Mouse (Mus musculus) thymus, postnatal 4 days (tissue): ENCODE data around the gene Marc1.

Experiments used
- DNase-seq: peaks from one replicate; pipeline ENCODE4 v3.0.0; 2021

Gene Marc1

GRCm38 (mm10) chr1:184810780-184811575 is at the start of gene Marc1:
Gene Marc1, minus strand, starts transcription at chr1:184811313.
- no peak for DNase-seq

GRCm38 (mm10) chr1:184860276-184860675 is 49.2 kb upstream of the Marc1 start:
- DNase-seq = no peak

DNA sequence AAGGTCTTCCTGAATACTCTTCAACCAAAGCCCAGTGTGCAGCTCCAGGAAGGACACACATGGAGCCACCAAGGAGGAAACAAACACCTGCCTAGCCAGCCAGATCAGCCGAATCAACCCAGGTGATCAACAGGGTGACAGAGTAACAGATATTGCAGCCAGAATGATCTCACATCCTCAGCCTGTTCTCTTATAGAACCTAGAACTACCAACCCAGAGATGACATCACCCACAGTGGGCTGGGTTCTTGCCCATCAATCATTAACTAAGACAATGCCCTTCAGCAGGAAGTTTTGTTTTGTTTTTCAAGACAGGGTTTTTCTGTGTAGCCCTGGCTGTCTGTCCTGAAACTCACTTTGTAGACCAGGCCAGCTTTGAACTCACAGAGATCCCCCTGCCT is 47.1 kb upstream of the Marc1 start:
- no peak for DNase-seq

- DNase-seq = no peak
Measured at GRCm38 (mm10) chr1:184857216-184857615, 46.1 kb upstream of the Marc1 start.

GRCm38 (mm10) chr1:184853922-184854321 is 42.8 kb upstream of the Marc1 start:
- DNase-seq = no peak

GRCm38 (mm10) chr1:184853339-184853738 is 42.2 kb upstream of the Marc1 start:
- DNase-seq = peak; percentile 78

- peak; percentile 61 for DNase-seq
Measured at GRCm38 (mm10) chr1:184851741-184852618, 40.9 kb upstream of the Marc1 start.

- DNase-seq = no peak
Measured at GRCm38 (mm10) chr1:184851166-184851565, 40.1 kb upstream of the Marc1 start.

GRCm38 (mm10) chr1:184846973-184847372 is 35.9 kb upstream of the Marc1 start:
- DNase-seq = no peak

GRCm38 (mm10) chr1:184846092-184846750 is 35.1 kb upstream of the Marc1 start, which contains the start of gene Marc2:
Gene Marc2, minus strand, starts transcription at chr1:184846451.
- DNase-seq = peak; percentile 24

DNA sequence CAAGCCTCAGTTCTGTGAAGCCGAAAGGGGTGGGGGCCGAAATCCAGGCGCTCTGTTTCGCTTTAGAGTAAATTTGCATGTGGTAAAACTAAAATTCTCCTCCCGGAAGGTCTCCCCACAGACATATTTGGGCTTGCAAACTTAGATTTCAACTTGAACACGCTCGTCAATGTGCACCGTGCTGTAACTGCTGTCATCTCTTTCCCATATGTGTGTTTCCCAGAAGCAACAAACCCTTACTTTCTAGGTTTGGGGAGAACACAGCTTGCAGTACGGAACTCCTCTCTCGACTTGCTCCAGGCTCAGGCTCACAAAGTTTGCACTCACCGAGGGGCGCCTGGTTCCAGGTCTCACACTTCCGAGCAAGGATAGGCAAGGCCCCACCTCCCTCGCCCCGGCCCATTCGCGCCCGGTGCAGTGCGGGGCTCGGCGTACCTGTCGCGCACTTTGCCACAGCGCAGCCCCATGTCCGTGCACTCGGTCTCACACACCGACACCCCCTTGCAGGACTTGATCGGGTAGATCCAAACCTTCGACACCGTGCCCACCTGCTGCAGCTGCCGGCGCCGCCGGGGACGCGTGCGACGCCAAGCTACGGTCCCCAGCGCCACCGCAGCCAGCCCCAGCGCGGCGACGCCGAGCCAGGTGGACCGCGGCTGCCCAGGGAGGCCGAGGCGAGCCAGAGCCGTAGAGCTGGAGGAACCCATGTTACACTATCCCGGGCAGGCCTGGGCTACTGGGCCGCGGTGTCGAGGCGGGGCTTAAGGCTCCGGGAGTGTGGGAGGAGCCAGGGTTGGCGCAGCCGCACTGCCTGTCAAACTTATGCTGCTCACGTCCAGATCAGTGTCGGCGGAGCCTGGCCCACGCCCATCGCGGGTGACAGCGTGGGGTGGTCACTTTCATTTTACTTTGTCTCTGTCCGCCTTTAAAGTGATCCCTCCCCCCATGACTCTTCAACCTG is 34.3 kb upstream of the Marc1 start:
- DNase-seq = peak; percentile 88

- peak; percentile 57 for DNase-seq
Measured at GRCm38 (mm10) chr1:184844326-184845066, 33.4 kb upstream of the Marc1 start.

DNA sequence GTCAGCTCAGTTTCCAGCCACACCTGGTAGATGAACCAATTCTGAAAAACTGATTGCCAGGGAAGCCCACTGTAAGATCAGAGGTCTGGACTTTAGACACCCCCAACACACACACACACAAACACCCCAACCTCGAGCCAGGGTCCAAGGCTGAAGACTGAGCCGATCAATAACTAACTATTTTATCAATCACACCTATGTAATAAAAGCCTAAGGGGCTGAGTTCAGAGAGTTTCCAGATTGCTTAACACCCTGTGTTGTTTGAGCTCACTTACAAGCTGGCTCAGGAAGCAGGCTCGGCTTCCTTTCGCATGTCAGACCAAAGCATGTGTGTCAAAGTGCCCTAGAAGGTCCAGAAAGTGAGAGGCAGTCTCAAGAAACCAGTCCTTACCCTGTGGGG is 26.5 kb upstream of the Marc1 start:
- DNase-seq = no peak

DNA sequence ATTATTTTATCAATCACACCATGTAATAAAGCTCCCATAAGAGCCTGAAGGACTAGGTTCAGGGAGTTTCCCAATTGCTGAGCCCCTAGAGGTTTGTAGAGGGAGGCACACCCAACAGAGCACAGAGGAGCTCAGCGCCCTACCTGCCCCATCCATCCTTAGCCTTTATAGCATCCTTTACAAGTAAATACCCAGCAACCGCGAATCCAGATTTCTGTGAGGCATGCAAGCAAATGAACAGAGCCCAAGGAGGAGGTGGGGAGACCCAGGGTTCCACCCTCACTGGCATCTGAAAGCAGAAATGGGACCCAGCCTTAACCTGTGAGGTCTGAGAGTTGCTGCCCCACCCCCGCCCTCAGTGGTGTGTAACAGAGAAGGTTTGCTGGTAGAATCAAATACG is 25.2 kb upstream of the Marc1 start:
- no peak for DNase-seq

- no peak for DNase-seq
Measured at GRCm38 (mm10) chr1:184833499-184833898, 22.4 kb upstream of the Marc1 start.

DNA sequence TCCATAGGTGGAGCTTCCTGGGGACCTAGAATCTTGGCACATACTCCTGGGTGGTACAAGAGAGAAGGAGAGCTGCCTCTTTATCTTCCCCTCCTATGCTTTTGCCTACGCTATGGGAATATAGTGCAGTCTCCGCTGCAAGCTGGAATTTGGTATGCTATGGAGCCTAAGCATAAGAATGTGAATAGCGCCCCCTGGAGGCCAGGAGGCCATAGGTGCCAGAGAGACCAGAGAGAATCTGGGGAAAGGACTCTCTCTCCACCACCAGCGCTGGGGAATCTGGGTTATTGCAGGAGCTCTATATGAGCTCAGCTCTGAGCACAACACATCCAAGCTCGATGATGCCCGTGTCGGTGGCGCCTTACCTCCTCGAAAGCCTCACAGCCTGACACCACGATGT is 21.1 kb upstream of the Marc1 start:
- DNase-seq = peak; percentile 56

- DNase-seq = no peak
Measured at GRCm38 (mm10) chr1:184829897-184830296, 18.8 kb upstream of the Marc1 start.

DNA sequence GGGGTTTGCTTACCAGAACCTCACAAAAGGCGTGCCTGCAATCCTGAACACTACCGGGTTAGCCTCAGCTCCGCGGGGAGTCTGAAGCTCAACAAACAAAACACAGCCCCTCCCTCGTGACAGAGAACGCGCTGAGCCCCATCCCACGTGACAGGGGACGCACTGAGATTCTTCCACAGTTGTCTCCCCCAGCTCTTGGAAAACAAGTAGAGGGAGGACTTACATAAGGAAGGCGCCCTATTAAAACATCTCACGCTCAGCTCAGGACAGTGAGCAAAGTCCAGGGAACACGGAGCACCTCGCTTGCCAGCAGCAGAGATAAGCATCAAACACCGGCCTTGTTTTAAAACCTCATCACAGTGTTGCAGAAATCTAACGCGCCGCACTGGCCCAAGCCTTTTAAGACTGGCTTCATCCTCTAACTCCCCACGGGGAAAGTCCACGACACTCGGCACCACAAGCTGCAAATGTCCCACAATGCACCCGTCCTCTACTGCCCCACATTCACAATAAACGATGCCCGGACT is 16.1 kb upstream of the Marc1 start:
- no peak for DNase-seq

DNA sequence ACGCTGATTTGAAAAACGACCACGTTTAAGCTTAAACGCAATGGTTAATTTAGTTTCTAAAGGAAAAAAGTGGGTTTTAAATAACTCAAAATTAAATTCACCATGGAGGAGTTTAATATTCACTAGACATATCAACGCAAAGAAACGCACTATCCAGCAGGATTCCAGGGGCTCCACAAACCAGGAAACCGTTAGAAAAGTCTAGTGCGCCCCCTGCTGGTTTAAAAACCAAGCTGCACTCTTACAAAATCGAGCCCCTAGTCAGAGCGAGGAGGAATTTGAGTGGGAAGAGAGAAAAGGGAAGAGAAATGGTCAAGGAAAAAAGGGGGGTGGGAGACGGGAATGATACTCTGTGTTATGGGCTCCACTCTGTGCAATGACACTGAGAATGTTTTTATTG is 14.0 kb upstream of the Marc1 start:
- peak; percentile 46 for DNase-seq

DNA sequence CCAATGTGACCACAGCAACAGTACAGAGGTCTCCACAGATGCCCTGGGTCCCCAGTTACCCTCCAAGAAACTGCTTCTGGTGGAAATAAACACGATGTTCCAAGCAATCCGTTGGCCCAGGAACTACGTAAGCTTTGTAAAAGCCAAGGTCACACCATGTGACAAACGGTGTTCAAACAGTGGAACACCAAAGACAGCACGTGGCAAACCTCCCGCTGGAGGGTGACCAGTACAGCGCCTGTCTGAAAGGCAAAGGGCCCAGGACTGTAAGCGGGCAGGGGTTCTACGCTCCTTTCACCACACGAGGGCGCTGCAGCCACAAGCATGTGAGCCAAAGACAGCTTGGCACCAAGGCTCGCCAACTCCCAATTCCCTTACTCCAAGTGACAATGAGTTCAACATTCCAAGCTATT is 13.3 kb upstream of the Marc1 start:
- peak; percentile 93 for DNase-seq

GRCm38 (mm10) chr1:184822678-184823077 is 11.6 kb upstream of the Marc1 start:
- DNase-seq = no peak
